Mouse (Mus musculus): Measurements from ENCODE around the gene Catsperg1.

- TF ChIP-seq CTCF (IDR thresholded peaks at IDR 0.05; ENCODE audit: insufficient read depth, low read length): no peak
- no peak for TF ChIP-seq POLR2A (IDR thresholded peaks at IDR 0.05; ENCODE audit: borderline replicate concordance, extremely low read depth, low read depth, low read length)
These were observed 40.0 kb upstream of the Catsperg1 start for GRCm38 (mm10) chr7:29253842-29254241.

Measured in lung, adult 2 months (tissue).